Mouse (Mus musculus) cerebellum, adult 2 months (tissue): ENCODE data around the gene Tmem136. TPM values are rescaled to one million over a fixed set of nuclear protein-coding genes. Genes with fewer than 3 reads are reported as not detected.

Experiments used
- DNase-seq, 2 experiments: peaks; one replicate each; pipeline ENCODE4 v3.0.0; 2021
- H3K27ac ChIP-seq: fragments of 200-500 bp; 2 replicates; pipeline ENCODE4 v1.5.1; 2012; ENCODE audit warnings: low read length, control low read depth, inconsistent platforms; ENCODE audit not compliant: insufficient read depth
- H3K27me3 ChIP-seq: fragments of 200-500 bp; 2 replicates; pipeline ENCODE4 v1.6.1; 2012; ENCODE audit warnings: inconsistent platforms, mild to moderate bottlenecking, low read length, moderate library complexity; ENCODE audit not compliant: control insufficient read depth, insufficient read depth
- H3K4me1 ChIP-seq: fragments of 200-500 bp; 2 replicates; pipeline ENCODE4 v1.6.1; 2011; ENCODE audit warnings: low read length; ENCODE audit not compliant: control insufficient read depth, insufficient read depth
- H3K4me3 ChIP-seq: fragments of 200-500 bp; replicated peaks from 2 replicates; pipeline ENCODE3; 2011; ENCODE audit warnings: mild to moderate bottlenecking, low read depth, low read length, control low read depth; ENCODE audit not compliant: insufficient read depth
- CTCF ChIP-seq: fragments of 200-500 bp; IDR thresholded peaks from 2 replicates; pipeline ENCODE4 v1.5.1; 2011; ENCODE audit warnings: low read depth, mild to moderate bottlenecking, control low read depth, low read length, moderate library complexity, borderline replicate concordance; ENCODE audit not compliant: insufficient read depth
- POLR2A ChIP-seq: fragments of 200-500 bp; IDR thresholded peaks from 2 replicates; pipeline ENCODE4 v1.6.1; 2011; ENCODE audit warnings: low read length, control low read depth, borderline replicate concordance; ENCODE audit not compliant: insufficient read depth
- WGBS: fragments of 180-500 bp; shearing (Covaris S2); methylation state at CpG from one replicate; pipeline ENCODE4 v1.1.7; 2018; 5-methylcytosine and 5-hydroxymethylcytosine counted together
- polyA plus RNA-seq: library from polyadenylated mRNA; depleted of rRNA; stranded (reverse); fragments of >200 nt; gene quantifications from 2 replicates; pipeline ENCODE4 v1.2.3, GENCODE M21; 2012

Tmem136 gene
- polyA plus RNA-seq, 1 experiment, result 17.4 TPM

DNA sequence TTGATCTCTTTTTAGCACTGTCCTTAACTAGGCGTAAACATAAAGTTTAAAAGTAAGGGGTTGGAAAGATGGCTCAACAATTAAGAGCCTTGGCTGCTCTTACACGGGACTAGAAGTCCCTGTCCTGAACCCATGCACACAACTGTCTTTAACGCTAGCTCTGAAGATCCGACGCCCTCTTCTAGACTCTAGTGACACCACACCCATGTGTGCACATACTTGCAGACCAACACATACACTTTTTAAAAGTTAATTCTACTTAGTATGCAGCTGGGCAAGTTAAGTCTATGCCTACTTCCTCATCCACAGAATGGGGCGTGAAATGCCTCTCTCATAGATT is 597 bp upstream of the Tmem136 start:
- WGBS, result 92% methylated on average over 6 of the region's 6 CpGs
- Histone ChIP-seq H3K4me3 (no peak overlapping the region), H3K27ac (no peak overlapping the region), H3K4me1 (no peaks in the 10 kb centered on the region), H3K27me3 (no peaks in the 10 kb centered on the region)
- DNase-seq, result no peak
- no peak for TF ChIP-seq POLR2A
- TF ChIP-seq CTCF, result no peak

DNA sequence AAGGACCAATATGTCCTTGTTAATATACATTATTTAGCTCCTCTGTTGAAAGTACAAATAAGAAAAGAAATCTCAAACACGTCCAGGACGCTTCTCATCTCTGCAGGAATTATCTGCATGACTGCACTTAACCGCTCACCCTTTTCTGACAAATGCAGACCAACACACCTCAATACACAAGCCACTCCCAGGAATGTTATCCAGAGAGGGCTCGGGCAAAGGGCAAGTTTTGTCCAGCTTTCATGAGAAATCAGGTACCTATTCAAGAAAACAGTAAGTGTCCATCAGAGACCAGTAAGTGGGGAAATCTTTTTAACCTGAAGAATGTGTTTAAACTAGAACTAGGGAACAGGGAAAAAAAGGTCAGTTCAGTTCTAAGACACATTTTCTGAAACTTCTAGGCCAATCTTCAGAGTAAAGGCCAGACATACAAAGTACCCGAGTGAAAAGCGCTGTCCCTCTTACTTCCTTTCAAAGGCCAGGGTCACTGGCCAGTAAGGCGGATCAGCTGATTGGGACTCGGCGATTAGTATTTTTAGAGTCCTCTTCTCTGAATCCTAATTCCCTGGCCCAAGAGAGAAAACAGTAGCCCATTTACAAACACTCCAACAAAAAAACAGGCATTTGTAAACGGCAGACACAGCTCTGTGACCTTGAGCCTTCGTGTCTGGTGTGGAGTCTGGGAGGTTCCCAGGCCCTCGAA is 788 bp downstream of the Tmem136 start:
- TF ChIP-seq CTCF (no peak), POLR2A (no peak)
- no peak for DNase-seq
- WGBS, result 17% methylated on average over 12 of the region's 12 CpGs
- Histone ChIP-seq H3K27me3 (no peaks in the 10 kb centered on the region), H3K27ac (peak overlapping the region; percentile 80), H3K4me3 (peak overlapping the region; percentile 67), H3K4me1 (no peaks in the 10 kb centered on the region)

DNA sequence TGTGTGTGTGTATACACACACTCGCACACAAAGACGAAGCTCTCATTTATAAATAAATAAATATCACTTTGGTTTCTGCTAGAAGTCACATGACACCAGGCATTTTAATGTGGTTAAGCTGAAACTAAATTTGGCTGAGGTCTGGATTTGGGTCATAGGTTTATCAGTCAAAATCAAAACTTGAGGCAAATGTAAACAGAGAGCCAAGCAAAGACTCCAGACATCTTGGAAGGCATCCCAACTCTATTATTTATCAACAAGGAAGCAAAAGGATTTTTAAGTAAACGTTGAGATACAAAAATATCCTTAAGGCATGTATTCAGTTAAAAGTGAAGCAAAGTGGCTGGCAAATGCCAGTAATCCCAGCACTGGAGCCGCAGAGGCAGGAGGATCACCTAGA is 1.5 kb downstream of the Tmem136 start:
- H3K27ac ChIP-seq, result no peak overlapping the region
- 90% methylated on average over 4 of the region's 4 CpGs for WGBS
- DNase-seq, result no peak
- no peaks in the 10 kb centered on the region for H3K27me3 ChIP-seq
- no peak for TF ChIP-seq POLR2A
- no peak for TF ChIP-seq CTCF
- H3K4me1 ChIP-seq, result no peaks in the 10 kb centered on the region
- no peak overlapping the region for H3K4me3 ChIP-seq

DNA sequence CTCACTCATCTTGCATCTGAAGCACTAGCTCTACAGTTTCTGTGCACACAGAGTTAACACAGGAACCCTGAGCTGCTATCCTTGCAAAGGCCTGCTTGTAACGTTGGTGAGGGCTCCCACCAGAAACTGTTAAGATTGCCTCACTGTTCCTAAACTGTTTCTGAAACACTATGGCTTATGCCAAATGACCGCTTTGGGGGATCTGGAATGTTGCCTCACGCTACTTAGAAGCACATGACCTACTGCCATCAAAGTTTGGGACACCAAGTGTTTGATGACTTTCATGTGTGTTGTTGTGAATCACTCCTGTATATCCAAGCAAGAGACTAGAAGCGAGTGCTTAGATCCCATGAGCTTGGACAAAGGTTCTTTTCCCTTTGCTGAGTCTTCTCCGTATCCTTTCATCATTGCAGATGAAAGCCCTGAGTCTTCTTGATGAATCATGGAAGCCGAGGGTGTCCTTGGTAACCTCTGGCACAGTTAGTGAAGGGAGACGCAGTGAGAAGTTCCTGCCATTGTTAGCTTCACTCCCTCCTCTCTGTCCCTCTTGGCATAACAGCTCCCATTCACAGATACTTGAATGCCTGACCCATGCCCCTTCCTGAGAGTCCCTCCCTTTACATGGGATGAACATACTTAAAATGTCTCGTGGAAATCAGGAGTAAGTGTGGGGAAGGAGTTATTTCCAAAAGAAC is 5.9 kb downstream of the Tmem136 start:
- TF ChIP-seq CTCF (no peak), POLR2A (no peak)
- 80% methylated on average over 8 of the region's 8 CpGs for WGBS
- H3K27me3 ChIP-seq, result no peaks in the 10 kb centered on the region
- H3K27ac ChIP-seq, result no peak overlapping the region
- H3K4me1 ChIP-seq, result no peaks in the 10 kb centered on the region; the same call in 1 of the 2 replicates
- no peak overlapping the region for H3K4me3 ChIP-seq
- DNase-seq, result no peak

DNA sequence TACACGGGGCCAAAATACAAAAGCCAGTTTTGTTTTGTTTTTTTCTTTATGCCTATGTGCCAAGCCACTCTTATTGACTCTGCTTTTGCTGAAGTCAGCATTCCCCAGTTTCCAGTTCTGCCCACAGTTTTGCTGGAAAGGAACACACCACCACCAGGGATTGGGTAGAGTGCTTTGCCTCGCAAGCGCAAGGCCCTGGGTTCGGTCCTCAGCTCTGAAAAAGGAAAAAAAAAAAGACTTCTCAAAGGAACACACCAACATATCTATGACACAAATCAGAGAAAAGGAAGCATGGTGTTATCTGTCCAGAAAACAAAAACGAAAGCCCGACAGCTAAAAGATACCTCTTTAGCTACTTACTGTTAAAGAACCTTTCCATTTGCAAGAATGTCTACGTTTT is 7.2 kb downstream of the Tmem136 start:
- Histone ChIP-seq H3K27me3 (no peaks in the 10 kb centered on the region), H3K27ac (no peak overlapping the region), H3K4me1 (no peaks in the 10 kb centered on the region; the same call in 1 of the 2 replicates), H3K4me3 (no peak overlapping the region)
- WGBS, result 90% methylated on average over 7 of the region's 7 CpGs
- no peak for DNase-seq
- TF ChIP-seq CTCF, result no peak
- no peak for TF ChIP-seq POLR2A

DNA sequence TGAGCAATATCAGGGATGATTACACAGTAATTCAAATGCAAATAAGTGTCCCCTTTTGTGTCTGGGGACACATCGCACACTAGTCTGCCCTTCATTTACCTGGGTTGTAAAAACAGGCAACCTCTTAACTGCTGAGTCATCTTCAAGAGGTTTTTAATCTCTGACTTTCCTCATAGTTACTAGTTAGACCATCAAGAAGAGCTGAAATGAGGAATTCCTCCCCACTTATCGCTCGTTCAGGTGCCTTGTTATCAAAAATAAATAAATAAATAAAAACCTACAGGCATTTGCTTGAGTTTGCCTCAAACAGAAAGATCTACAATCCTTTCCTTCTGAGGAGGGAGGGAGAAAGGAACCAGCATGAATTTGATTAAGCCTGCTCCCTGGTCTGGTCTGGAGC is 7.6 kb downstream of the Tmem136 start:
- DNase-seq, result no peak
- no peaks in the 10 kb centered on the region; the same call in 1 of the 2 replicates for H3K4me1 ChIP-seq
- TF ChIP-seq CTCF (no peak), POLR2A (no peak)
- no peaks in the 10 kb centered on the region for H3K27me3 ChIP-seq
- 95% methylated on average over 3 of the region's 3 CpGs for WGBS
- no peak overlapping the region for H3K27ac ChIP-seq
- H3K4me3 ChIP-seq, result no peak overlapping the region

DNA sequence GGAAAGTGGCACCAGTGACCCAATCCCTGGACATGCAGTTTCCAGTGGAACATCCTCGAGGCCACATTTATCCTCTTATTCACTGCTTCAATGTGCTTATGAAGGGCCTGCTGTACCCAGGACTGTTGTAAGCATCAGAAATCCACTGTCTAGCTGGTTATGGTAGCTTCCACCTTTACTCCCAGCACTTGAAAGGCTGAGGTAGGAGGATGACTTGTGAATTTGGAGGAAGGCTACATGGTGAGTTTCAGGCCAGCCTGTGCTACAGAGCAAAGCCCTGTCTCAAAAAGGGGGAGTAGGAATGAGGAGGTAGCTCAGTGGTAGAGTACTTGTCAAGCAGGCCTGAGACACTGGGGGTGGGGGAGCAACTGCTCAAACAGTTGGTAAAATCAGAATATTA is 8.3 kb downstream of the Tmem136 start:
- Histone ChIP-seq H3K27me3 (no peaks in the 10 kb centered on the region), H3K27ac (no peak overlapping the region), H3K4me3 (no peak overlapping the region), H3K4me1 (no peaks in the 10 kb centered on the region; the same call in 1 of the 2 replicates)
- no peak for TF ChIP-seq POLR2A
- no peak for TF ChIP-seq CTCF
- no peak for DNase-seq
- 88% methylated on average over 1 of the region's 1 CpGs for WGBS

DNA sequence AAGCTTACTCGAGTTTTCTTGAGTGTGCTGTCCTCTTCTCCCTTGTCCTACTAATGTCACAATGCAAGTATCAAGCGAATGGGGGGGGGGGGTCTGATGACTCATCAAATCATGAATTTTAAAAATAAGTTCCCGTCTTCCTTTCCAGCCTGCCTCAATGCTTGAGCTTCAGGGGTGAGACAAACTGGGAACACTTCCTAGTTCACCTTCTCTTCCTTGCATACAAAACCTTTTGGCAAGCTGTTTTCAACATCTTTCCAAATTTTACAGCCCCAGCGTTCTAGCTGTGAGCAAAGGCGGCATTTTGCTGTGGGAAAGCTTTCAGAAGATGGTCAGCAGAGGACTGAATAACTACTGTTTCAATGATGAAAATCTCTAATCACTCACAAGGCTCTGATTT is 8.8 kb downstream of the Tmem136 start:
- DNase-seq, result peak in 1 of 2 experiments; percentile 54
- no peak overlapping the region for H3K4me3 ChIP-seq
- 11% methylated on average over 5 of the region's 5 CpGs for WGBS

More for the DNA sequence above, 8.8 kb downstream of the Tmem136 start:
- no peak for TF ChIP-seq POLR2A
- no peak for TF ChIP-seq CTCF
- H3K4me1 ChIP-seq, result no peaks in the 10 kb centered on the region; the same call in 1 of the 2 replicates
- H3K27ac ChIP-seq, result peak overlapping the region; percentile 20; the same call in 1 of the 2 replicates
- no peaks in the 10 kb centered on the region for H3K27me3 ChIP-seq
